Mouse (Mus musculus): ENCODE results near the gene Pcif1. TPM values are rescaled to one million over a fixed set of nuclear protein-coding genes. Genes with fewer than 3 reads are reported as not detected.

The Pcif1 gene
- polyA plus RNA-seq, 1 experiment from 2014 or later, result 76.6 TPM

DNA sequence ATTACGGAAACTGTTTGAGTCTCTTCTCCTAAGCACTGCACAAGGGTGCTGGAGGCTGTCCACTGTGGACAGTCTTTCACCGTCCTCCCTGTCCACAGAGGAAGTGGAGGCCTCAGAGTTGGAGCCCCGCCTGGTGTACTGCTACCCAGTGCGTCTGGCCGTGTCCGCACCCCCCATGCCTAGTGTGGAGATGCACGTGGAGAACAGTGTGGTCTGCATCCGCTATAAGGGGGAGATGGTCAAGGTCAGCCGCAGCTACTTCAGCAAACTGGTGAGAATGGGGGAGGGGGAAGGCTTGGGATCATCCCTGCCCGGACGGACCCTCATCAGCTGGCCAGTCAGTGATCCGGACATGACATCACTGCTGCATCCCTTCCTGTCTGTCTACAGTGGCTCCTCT lies 9.9 kb downstream of the Pcif1 start:
- no peak for DNase-seq (ENCODE audit: low spot score)
- Histone ChIP-seq H3K4me1 (ENCODE audit: control insufficient read depth, insufficient read depth, low read length) (no peaks in the 10 kb centered on the region), H3K4me2 (ENCODE audit: low read depth) (no peak overlapping the region), H3K9me3 (ENCODE audit: control insufficient read depth, low read length) (no peaks in the 10 kb centered on the region), H3K36me3 (ENCODE audit: control insufficient read depth, insufficient read depth, low read length) (peaks cover 54% of the 10 kb centered on the region), H3K9ac (ENCODE audit: low read length) (no peak overlapping the region), H3K27me3 (ENCODE audit: control insufficient read depth, insufficient read depth, low read length) (no peaks in the 10 kb centered on the region), H3K4me3 (ENCODE audit: low read depth, low read length) (no peak overlapping the region), H3K27ac (ENCODE audit: low read depth, low read length) (no peak overlapping the region)
- no peak for ATAC-seq (ENCODE audit: insufficient read depth, low FRiP score, low TSS enrichment)
- WGBS, result 92% methylated on average over 12 of the region's 12 CpGs

DNA sequence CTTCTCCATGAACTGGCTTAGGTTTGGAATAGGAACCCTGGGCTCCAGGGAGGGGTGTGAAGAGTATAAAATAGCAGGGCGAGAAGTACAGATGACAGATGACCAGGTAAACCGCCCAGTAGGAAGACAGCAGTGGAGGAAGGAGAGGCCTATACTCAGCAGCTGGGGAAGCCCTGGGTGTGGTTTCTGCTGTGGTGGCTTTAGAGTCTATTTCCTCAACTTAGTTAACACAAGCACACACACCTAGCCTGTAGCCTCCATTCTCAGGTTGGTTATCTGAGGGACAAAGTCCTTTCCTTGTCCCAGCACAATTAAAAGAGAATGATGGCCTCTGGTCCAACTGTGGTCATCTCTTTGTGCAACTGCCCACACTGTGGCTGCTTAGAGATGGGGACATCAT lies 10.9 kb downstream of the Pcif1 start:
- H3K4me1 ChIP-seq (ENCODE audit: control insufficient read depth, insufficient read depth, low read length), result no peaks in the 10 kb centered on the region
- no peak for DNase-seq (ENCODE audit: low spot score)
- H3K9ac ChIP-seq (ENCODE audit: low read length), result no peak overlapping the region
- ATAC-seq (ENCODE audit: insufficient read depth, low FRiP score, low TSS enrichment), result no peak
- no peak overlapping the region for H3K27ac ChIP-seq (ENCODE audit: low read depth, low read length)
- peaks cover 57% of the 10 kb centered on the region for H3K36me3 ChIP-seq (ENCODE audit: control insufficient read depth, insufficient read depth, low read length)
- no peaks in the 10 kb centered on the region for H3K9me3 ChIP-seq (ENCODE audit: control insufficient read depth, low read length)
- no peaks in the 10 kb centered on the region for H3K27me3 ChIP-seq (ENCODE audit: control insufficient read depth, insufficient read depth, low read length)
- WGBS, result 93% methylated on average over 2 of the region's 2 CpGs
- no peak overlapping the region for H3K4me3 ChIP-seq (ENCODE audit: low read depth, low read length)
- H3K4me2 ChIP-seq (ENCODE audit: low read depth), result no peak overlapping the region

- H3K36me3 ChIP-seq (ENCODE audit: control insufficient read depth, insufficient read depth, low read length), result peaks cover 61% of the 10 kb centered on the region
- H3K9ac ChIP-seq (ENCODE audit: low read length), result no peak overlapping the region
- whole genome bisulfite sequencing, result 92% methylated on average over 24 of the region's 24 CpGs
- H3K4me3 ChIP-seq (ENCODE audit: low read depth, low read length), result no peak overlapping the region
- H3K9me3 ChIP-seq (ENCODE audit: control insufficient read depth, low read length), result no peaks in the 10 kb centered on the region
- DNase-seq (ENCODE audit: low spot score) (no peak), ATAC-seq (ENCODE audit: insufficient read depth, low FRiP score, low TSS enrichment) (no peak)
- H3K27ac ChIP-seq (ENCODE audit: low read depth, low read length), result no peak overlapping the region
- no peak overlapping the region for H3K4me2 ChIP-seq (ENCODE audit: low read depth)
- H3K4me1 ChIP-seq (ENCODE audit: control insufficient read depth, insufficient read depth, low read length), result no peaks in the 10 kb centered on the region
- H3K27me3 ChIP-seq (ENCODE audit: control insufficient read depth, insufficient read depth, low read length), result no peaks in the 10 kb centered on the region
Observed at GRCm38 (mm10) chr2:164890411-164891049, 11.4 kb downstream of the Pcif1 start.

- peaks cover 65% of the 10 kb centered on the region for H3K36me3 ChIP-seq (ENCODE audit: control insufficient read depth, insufficient read depth, low read length)
- ATAC-seq (ENCODE audit: insufficient read depth, low FRiP score, low TSS enrichment), result no peak
Observed at GRCm38 (mm10) chr2:164891056-164891834, 12.1 kb downstream of the Pcif1 start.

DNA sequence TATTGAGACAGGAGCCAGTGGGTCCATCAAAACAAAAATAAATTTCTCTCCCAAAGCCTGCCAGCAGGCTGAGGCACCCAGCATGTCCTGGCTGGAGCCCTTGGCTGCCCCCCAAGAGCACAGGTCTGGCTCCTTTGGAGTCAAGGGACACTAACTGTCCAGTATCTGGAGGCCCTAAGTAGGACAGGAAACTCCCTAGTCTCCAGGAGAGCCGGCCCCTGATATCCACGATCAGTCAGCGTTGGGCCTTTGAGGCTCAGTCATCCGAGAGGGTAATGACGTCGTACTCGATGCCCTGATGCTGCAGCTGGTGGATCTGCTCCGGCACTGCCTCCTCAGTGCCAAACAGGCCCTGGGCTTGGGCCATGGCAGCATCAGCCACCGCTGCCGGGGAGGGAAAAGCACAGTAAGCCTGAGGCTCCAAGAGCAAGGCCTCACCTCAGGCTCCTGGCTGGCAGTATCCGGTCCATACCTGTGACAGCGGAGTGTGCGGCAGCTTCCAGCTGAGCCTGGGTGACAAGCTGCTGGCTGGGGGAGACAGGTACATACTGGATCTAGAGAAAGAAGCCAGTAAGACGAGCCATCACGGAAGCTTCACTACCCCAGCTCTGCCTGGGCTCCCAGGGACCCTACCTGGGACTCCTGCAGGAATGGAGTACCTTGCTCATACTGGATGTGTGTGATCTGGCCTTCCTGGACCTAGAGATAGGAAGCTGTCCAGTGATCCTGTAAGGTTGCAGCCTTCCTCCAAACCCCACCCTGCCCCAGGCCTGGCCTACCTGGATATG lies 13.0 kb downstream of the Pcif1 start:
- H3K27me3 ChIP-seq (ENCODE audit: control insufficient read depth, insufficient read depth, low read length), result no peaks in the 10 kb centered on the region
- ATAC-seq (ENCODE audit: insufficient read depth, low FRiP score, low TSS enrichment), result no peak
- no peak overlapping the region for H3K9ac ChIP-seq (ENCODE audit: low read length)
- H3K9me3 ChIP-seq (ENCODE audit: control insufficient read depth, low read length), result no peaks in the 10 kb centered on the region
- no peak overlapping the region for H3K27ac ChIP-seq (ENCODE audit: low read depth, low read length)
- WGBS, result 86% methylated on average over 15 of the region's 15 CpGs
- no peaks in the 10 kb centered on the region for H3K4me1 ChIP-seq (ENCODE audit: control insufficient read depth, insufficient read depth, low read length)
- peaks cover 60% of the 10 kb centered on the region for H3K36me3 ChIP-seq (ENCODE audit: control insufficient read depth, insufficient read depth, low read length)
- DNase-seq (ENCODE audit: low spot score), result no peak
- H3K4me3 ChIP-seq (ENCODE audit: low read depth, low read length), result no peak overlapping the region
- no peak overlapping the region for H3K4me2 ChIP-seq (ENCODE audit: low read depth)

More at GRCm38 (mm10) chr2:164891056-164891834, 12.1 kb downstream of the Pcif1 start:
- H3K4me2 ChIP-seq (ENCODE audit: low read depth), result no peak overlapping the region
- no peak overlapping the region for H3K4me3 ChIP-seq (ENCODE audit: low read depth, low read length)
- H3K4me1 ChIP-seq (ENCODE audit: control insufficient read depth, insufficient read depth, low read length), result no peaks in the 10 kb centered on the region
- H3K27me3 ChIP-seq (ENCODE audit: control insufficient read depth, insufficient read depth, low read length), result no peaks in the 10 kb centered on the region
- DNase-seq (ENCODE audit: low spot score), result no peak
- H3K9ac ChIP-seq (ENCODE audit: low read length), result no peak overlapping the region
- H3K27ac ChIP-seq (ENCODE audit: low read depth, low read length), result no peak overlapping the region
- WGBS, result 87% methylated on average over 12 of the region's 13 CpGs
- H3K9me3 ChIP-seq (ENCODE audit: control insufficient read depth, low read length), result no peaks in the 10 kb centered on the region

DNA sequence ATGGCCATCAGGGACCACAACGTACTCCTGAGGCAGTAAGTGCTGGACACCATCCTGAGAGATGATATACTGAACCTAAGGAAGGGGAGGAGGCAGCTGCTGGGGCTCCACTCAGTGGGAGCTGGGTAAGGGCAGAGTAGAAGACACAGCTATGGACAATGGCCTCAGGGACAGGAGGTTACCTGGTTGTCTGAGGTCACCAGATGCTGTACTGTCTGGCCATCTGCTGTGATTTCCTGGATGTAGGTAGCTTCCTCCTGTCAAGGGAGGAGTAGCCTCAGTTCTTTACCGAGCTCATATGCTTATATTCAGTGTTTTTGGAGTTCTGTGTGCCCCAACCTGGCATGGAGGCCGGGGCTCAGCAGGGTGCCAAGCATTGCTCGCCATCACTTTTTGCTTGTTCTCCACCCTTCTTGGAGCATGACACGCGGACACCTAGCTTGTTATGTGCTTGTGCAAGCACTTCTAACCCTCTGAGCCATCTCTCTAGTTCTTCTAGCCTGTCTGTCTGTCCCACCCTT lies 13.7 kb downstream of the Pcif1 start:
- WGBS, result 95% methylated on average over 6 of the region's 6 CpGs
- no peaks in the 10 kb centered on the region for H3K27me3 ChIP-seq (ENCODE audit: control insufficient read depth, insufficient read depth, low read length)
- H3K4me2 ChIP-seq (ENCODE audit: low read depth), result no peak overlapping the region
- peaks cover 58% of the 10 kb centered on the region for H3K36me3 ChIP-seq (ENCODE audit: control insufficient read depth, insufficient read depth, low read length)
- no peaks in the 10 kb centered on the region for H3K4me1 ChIP-seq (ENCODE audit: control insufficient read depth, insufficient read depth, low read length)
- no peak for ATAC-seq (ENCODE audit: insufficient read depth, low FRiP score, low TSS enrichment)
- DNase-seq (ENCODE audit: low spot score), result no peak
- H3K9me3 ChIP-seq (ENCODE audit: control insufficient read depth, low read length), result no peaks in the 10 kb centered on the region
- H3K4me3 ChIP-seq (ENCODE audit: low read depth, low read length), result no peak overlapping the region
- H3K9ac ChIP-seq (ENCODE audit: low read length), result no peak overlapping the region
- no peak overlapping the region for H3K27ac ChIP-seq (ENCODE audit: low read depth, low read length)

DNA sequence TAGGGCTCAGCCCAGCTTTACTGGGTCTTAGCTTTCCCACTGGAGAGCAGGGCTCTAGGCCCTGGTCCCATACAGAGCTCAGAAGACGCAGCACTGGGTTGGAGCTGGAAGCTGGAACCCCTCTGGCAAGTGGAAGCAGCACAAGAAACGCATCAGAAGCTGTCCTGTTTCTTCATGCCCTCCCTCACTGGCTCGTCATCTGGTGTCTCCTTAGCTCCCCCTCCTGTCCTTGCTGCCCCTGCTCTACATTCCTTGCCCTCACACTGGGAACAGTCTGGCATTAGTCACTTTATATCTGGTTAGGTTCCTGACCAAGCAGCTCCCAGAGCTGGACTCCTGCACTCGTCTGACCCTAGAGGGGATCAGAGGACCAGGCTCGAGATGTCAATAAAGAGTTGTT lies 14.9 kb downstream of the Pcif1 start:
- no peak for ATAC-seq (ENCODE audit: insufficient read depth, low FRiP score, low TSS enrichment)
- H3K9ac ChIP-seq (ENCODE audit: low read length), result no peak overlapping the region
- H3K4me1 ChIP-seq (ENCODE audit: control insufficient read depth, insufficient read depth, low read length), result no peaks in the 10 kb centered on the region
- no peak overlapping the region for H3K4me3 ChIP-seq (ENCODE audit: low read depth, low read length)
- no peak overlapping the region for H3K27ac ChIP-seq (ENCODE audit: low read depth, low read length)
- H3K27me3 ChIP-seq (ENCODE audit: control insufficient read depth, insufficient read depth, low read length), result no peaks in the 10 kb centered on the region
- no peak overlapping the region for H3K4me2 ChIP-seq (ENCODE audit: low read depth)
- WGBS, result 79% methylated on average over 5 of the region's 5 CpGs
- H3K9me3 ChIP-seq (ENCODE audit: control insufficient read depth, low read length), result no peaks in the 10 kb centered on the region
- DNase-seq (ENCODE audit: low spot score), result no peak
- H3K36me3 ChIP-seq (ENCODE audit: control insufficient read depth, insufficient read depth, low read length), result peaks cover 61% of the 10 kb centered on the region

GRCm38 (mm10) chr2:164894644-164895043 lies 15.5 kb downstream of the Pcif1 start:
- no peaks in the 10 kb centered on the region for H3K9me3 ChIP-seq (ENCODE audit: control insufficient read depth, low read length)
- ATAC-seq (ENCODE audit: insufficient read depth, low FRiP score, low TSS enrichment) (no peak), DNase-seq (ENCODE audit: low spot score) (no peak)
- no peak overlapping the region for H3K4me3 ChIP-seq (ENCODE audit: low read depth, low read length)
- peaks cover 62% of the 10 kb centered on the region for H3K36me3 ChIP-seq (ENCODE audit: control insufficient read depth, insufficient read depth, low read length)
- WGBS, result 80% methylated on average over 1 of the region's 1 CpGs
- no peak overlapping the region for H3K27ac ChIP-seq (ENCODE audit: low read depth, low read length)
- H3K27me3 ChIP-seq (ENCODE audit: control insufficient read depth, insufficient read depth, low read length), result no peaks in the 10 kb centered on the region
- H3K9ac ChIP-seq (ENCODE audit: low read length), result no peak overlapping the region
- no peaks in the 10 kb centered on the region for H3K4me1 ChIP-seq (ENCODE audit: control insufficient read depth, insufficient read depth, low read length)
- H3K4me2 ChIP-seq (ENCODE audit: low read depth), result no peak overlapping the region

Data from neural tube, embryonic 11.5 days (tissue).